ENCODE assay signal across 10 mouse cellular contexts in genomic region chr1:160758243-160758642, GRCm38 (mm10). TPM values are rescaled to one million over a fixed set of nuclear protein-coding genes. Genes with fewer than 3 reads are reported as not detected.
DNase-seq lines count a peak whose midpoint lies in the region; ATAC-seq lines count a peak whose summit lies in the region.
"Had no signal": no experiment of that assay in that cellular context is flagged by ENCODE, and none has a peak within 500 bp of the region (broad histone marks: within the 10 kb centered on the region; RNA-seq: fewer than 3 reads in every experiment).

No protein-coding gene starts in this region.

- no peak overlapping the region for H3K4me2 ChIP-seq in hindbrain, embryonic 14.5 days (replicated peaks)
- H3K4me2 ChIP-seq in hindbrain, embryonic 16.5 days (ENCODE audit: low read length), result no peak overlapping the region
- H3K4me2 ChIP-seq: embryonic facial prominence, embryonic 12.5 days; lung, embryonic 15.5 days had no signal

- H3K9me3 ChIP-seq in hindbrain, embryonic 14.5 days (ENCODE audit: control insufficient read depth, low read length), result no peaks in the 10 kb centered on the region
- no peaks in the 10 kb centered on the region for H3K9me3 ChIP-seq in hindbrain, embryonic 16.5 days (ENCODE audit: control insufficient read depth, low read length)
- H3K9me3 ChIP-seq: embryonic facial prominence, embryonic 12.5 days; lung, embryonic 15.5 days had no signal

- H3K27ac ChIP-seq in hindbrain, embryonic 14.5 days, result no peak overlapping the region
- H3K27ac ChIP-seq in hindbrain, embryonic 16.5 days (ENCODE audit: low read depth, low read length), result no peak overlapping the region
- H3K27ac ChIP-seq: embryonic facial prominence, embryonic 12.5 days; lung, embryonic 15.5 days had no signal

- H3K4me1 ChIP-seq in hindbrain, embryonic 14.5 days (replicated peaks; ENCODE audit: control insufficient read depth, insufficient read depth, low read length), result no peaks in the 10 kb centered on the region
- no peaks in the 10 kb centered on the region for H3K4me1 ChIP-seq in hindbrain, embryonic 16.5 days (ENCODE audit: control insufficient read depth, insufficient read depth, low read depth, low read length)
- H3K4me1 ChIP-seq: embryonic facial prominence, embryonic 12.5 days; lung, embryonic 15.5 days had no signal

- ATAC-seq in hindbrain, embryonic 14.5 days (ENCODE audit: low FRiP score), result no peak
- ATAC-seq in hindbrain, embryonic 16.5 days, result no peak
- ATAC-seq in megakaryocyte-erythroid progenitor cell, adult 5-6 weeks (replicated peaks; ENCODE audit: low FRiP score, low TSS enrichment, poor library complexity, severe bottlenecking), result peak; percentile 88

- no peak overlapping the region for H3K4me3 ChIP-seq in hindbrain, embryonic 14.5 days (replicated peaks; ENCODE audit: low read length)
- H3K4me3 ChIP-seq in hindbrain, embryonic 16.5 days (ENCODE audit: low read length), result no peak overlapping the region
- H3K4me3 ChIP-seq: embryonic facial prominence, embryonic 12.5 days; lung, embryonic 15.5 days had no signal

- peak; percentile 35 for DNase-seq in hindbrain, embryonic 14.5 days (ENCODE audit: low spot score)
- DNase-seq in CD8-positive naive resting alpha-beta T cell, adult 2 months (ENCODE audit: low read depth in 2 of 2, low spot score in 2 of 2), result peak; percentile 57 to 72
- DNase-seq in c-Kit-negative CD71-positive TER-119-positive erythroid progenitor cells, embryonic 14.5 days (ENCODE audit: low read depth, low spot score), result peak; percentile 36
- DNase-seq in forelimb bud, embryonic 11.5 days (ENCODE audit: low read depth, low spot score), result peak; percentile 24
- DNase-seq in kidney, postnatal 4 days, result peak; percentile 80 to 81
- peak; percentile 79 for DNase-seq in splenic B cell, adult 2 months (ENCODE audit: low read depth, low spot score)

- no peaks in the 10 kb centered on the region for H3K36me3 ChIP-seq in hindbrain, embryonic 14.5 days (replicated peaks; ENCODE audit: control insufficient read depth, insufficient read depth)
- no peaks in the 10 kb centered on the region for H3K36me3 ChIP-seq in hindbrain, embryonic 16.5 days (ENCODE audit: control insufficient read depth, insufficient read depth, low read length)
- H3K36me3 ChIP-seq in splenic B cell, adult 2 months (ENCODE audit: control insufficient read depth, insufficient read depth, low read length, poor library complexity, severe bottlenecking), result no peaks in the 10 kb centered on the region
- H3K36me3 ChIP-seq: embryonic facial prominence, embryonic 12.5 days; lung, embryonic 15.5 days had no signal

- no peak overlapping the region for H3K9ac ChIP-seq in hindbrain, embryonic 14.5 days
- H3K9ac ChIP-seq in hindbrain, embryonic 16.5 days (ENCODE audit: low read depth, low read length), result no peak overlapping the region
- H3K9ac ChIP-seq: embryonic facial prominence, embryonic 12.5 days; lung, embryonic 15.5 days had no signal

- 25% methylated on average over 3 of the region's 3 CpGs for WGBS in hindbrain, embryonic 14.5 days
- 22% methylated on average over 3 of the region's 3 CpGs for WGBS in hindbrain, embryonic 16.5 days

- H3K27me3 ChIP-seq in hindbrain, embryonic 14.5 days (ENCODE audit: control insufficient read depth, insufficient read depth, low read length), result no peaks in the 10 kb centered on the region
- H3K27me3 ChIP-seq in hindbrain, embryonic 16.5 days (replicated peaks; ENCODE audit: control insufficient read depth, insufficient read depth, low read length), result no peaks in the 10 kb centered on the region
- no peaks in the 10 kb centered on the region for H3K27me3 ChIP-seq in splenic B cell, adult 2 months (ENCODE audit: control insufficient read depth, insufficient read depth, low read length, poor library complexity, severe bottlenecking)
- H3K27me3 ChIP-seq: embryonic facial prominence, embryonic 12.5 days; lung, embryonic 15.5 days had no signal

RNA-seq across cellular contexts. Expression of gene Rabgap1l, which starts 34.8 kb away (rescaled TPM):
- 41.7 and 45.3 TPM in 2 replicates for polyA plus RNA-seq in hindbrain, embryonic 14.5 days (2014; fragmentation: Nextera tagmentation; extraction: Ambion mirVana)
- 30.0 and 32.7 TPM in 2 replicates for polyA plus RNA-seq in hindbrain, embryonic 16.5 days (2015; fragmentation: Nextera tagmentation; extraction: Ambion mirVana)
- 124 and 164 TPM in 2 replicates for total RNA-seq in megakaryocyte-erythroid progenitor cell, adult 5-6 weeks (2014; fragmentation: Nextera tagmentation)
- total RNA-seq in megakaryocyte-erythroid progenitor cell, adult 5-6 weeks (2017), result 256 and 334 TPM in 2 replicates

Comparison
In these comparisons a context has a peak if more than half of its experiments do, and no peak if none do; other contexts are left out.
1. DNase-seq: peak in every context shown above with its lines; median percentile 80 in kidney, postnatal 4 days; 79 in splenic B cell, adult 2 months; 64 in CD8-positive naive resting alpha-beta T cell, adult 2 months; 36 in c-Kit-negative CD71-positive TER-119-positive erythroid progenitor cells, embryonic 14.5 days; 35 in hindbrain, embryonic 14.5 days; 24 in forelimb bud, embryonic 11.5 days.